Mouse (Mus musculus): ENCODE results near the gene Txlna.

GRCm38 (mm10) chr4:129650359-129650758, 9.5 kb upstream of the Txlna start:
- TF ChIP-seq NRF1 (IDR thresholded peaks at IDR 0.05; ENCODE audit: low read depth, low read length) = no peak
- no peak for TF ChIP-seq E2F4 (IDR thresholded peaks at IDR 0.05; ENCODE audit: insufficient replicate concordance, low read depth, low read length)
- TF ChIP-seq USF1 (IDR thresholded peaks at IDR 0.05; ENCODE audit: low read depth, low read length) = no peak
- TF ChIP-seq CTCF (conservative IDR thresholded peaks at IDR 0.05 in 1 of 2, IDR thresholded peaks at IDR 0.05 in 1 of 2; ENCODE audit: low read depth in 2 of 2, low read length in 2 of 2) = no peak
- TF ChIP-seq IRF4 (IDR thresholded peaks at IDR 0.05; ENCODE audit: low read depth, low read length) = no peak

Data from CH12.LX (cell line).